Mouse (Mus musculus) macrophage (primary cell): ENCODE data around the gene Tmem9b. TPM values are rescaled to one million over a fixed set of nuclear protein-coding genes. Genes with fewer than 3 reads are reported as not detected.

Source experiments
- H3K27ac ChIP-seq: fragments of 350-480 bp; formaldehyde crosslinking; 2 replicates; pipeline ENCODE4 v1.9.0; 2021
- H3K36me3 ChIP-seq: fragments of 350-480 bp; formaldehyde crosslinking; 2 replicates; pipeline ENCODE4 v1.9.0; 2021; ENCODE audit errors: inconsistent target
- H3K4me3 ChIP-seq: fragments of 350-480 bp; formaldehyde crosslinking; 2 replicates; pipeline ENCODE4 v1.9.0; 2021; ENCODE audit errors: inconsistent target
- H3K79me2 ChIP-seq: fragments of 350-480 bp; formaldehyde crosslinking; 2 replicates; pipeline ENCODE4 v1.9.0; 2021; ENCODE audit errors: inconsistent target
- WGBS: methylation state at CpG from one replicate; pipeline ENCODE4 v1.1.7; 2026; ENCODE audit warnings: inconsistent platforms; ENCODE audit not compliant: missing documents; 5-methylcytosine and 5-hydroxymethylcytosine counted together
- polyA plus RNA-seq: library from polyadenylated mRNA; stranded (reverse); fragments of 250-400 nt; gene quantifications from 3 replicates; pipeline ENCODE4 v1.2.4, GENCODE M21; 2018; ENCODE audit warnings: inconsistent platforms

The Tmem9b gene
- polyA plus RNA-seq, 1 experiment from 2014 or later = 97.7 TPM

DNA sequence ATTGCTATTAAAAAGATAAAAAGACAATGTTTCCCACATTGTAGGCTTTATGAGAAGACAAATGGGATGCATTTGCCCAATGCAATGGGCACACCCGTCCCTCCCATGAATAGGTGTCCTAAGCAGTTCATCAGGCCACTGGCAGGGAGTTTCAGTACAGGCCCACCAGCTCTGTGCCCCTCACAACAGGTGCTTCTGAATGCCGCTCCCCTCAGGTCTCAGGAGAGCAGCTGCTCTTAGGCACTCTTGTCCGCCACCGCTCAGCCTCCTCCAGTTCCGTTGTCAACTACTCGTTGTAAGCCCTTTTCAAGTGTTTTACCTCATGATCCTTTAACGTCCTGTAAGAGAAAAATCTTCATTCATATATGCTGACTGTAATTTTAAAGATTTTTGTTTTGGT lies 40.5 kb downstream of the Tmem9b start:
- Histone ChIP-seq H3K36me3 (peaks cover 37% of the 10 kb centered on the region), H3K4me3 (no peak overlapping the region), H3K79me2 (no peaks in the 10 kb centered on the region), H3K27ac (no peak overlapping the region)
- WGBS = 92% methylated on average over 7 of the region's 7 CpGs

DNA sequence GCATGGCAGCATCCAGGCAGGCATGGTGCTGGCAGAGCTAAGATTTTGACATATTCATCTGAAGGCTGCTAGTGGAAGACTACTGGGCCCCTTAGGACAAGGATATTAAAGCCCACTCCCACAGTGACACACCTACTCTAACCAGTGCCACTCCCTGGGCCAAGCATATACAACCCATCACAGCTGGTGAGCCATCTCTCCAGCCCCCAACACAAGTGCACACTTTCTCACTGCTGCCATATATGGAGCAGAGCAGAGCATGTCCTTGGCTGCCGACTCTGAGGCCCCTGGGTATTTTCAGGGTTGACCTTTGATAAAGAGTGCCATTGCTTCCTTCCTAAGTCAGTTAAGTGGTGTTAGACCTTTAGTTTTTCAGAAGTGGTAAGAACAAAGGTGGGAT lies 42.6 kb downstream of the Tmem9b start:
- Histone ChIP-seq H3K27ac (no peak overlapping the region), H3K36me3 (peaks cover 37% of the 10 kb centered on the region), H3K79me2 (no peaks in the 10 kb centered on the region), H3K4me3 (no peak overlapping the region)
- 80% methylated on average over 1 of the region's 1 CpGs for WGBS

GRCm38 (mm10) chr7:109708961-109709382 lies 43.7 kb downstream of the Tmem9b start:
- H3K27ac ChIP-seq = no peak overlapping the region
- no peak overlapping the region for H3K4me3 ChIP-seq
- WGBS = 91% methylated on average over 3 of the region's 3 CpGs
- peaks cover 37% of the 10 kb centered on the region for H3K36me3 ChIP-seq
- H3K79me2 ChIP-seq = no peaks in the 10 kb centered on the region

DNA sequence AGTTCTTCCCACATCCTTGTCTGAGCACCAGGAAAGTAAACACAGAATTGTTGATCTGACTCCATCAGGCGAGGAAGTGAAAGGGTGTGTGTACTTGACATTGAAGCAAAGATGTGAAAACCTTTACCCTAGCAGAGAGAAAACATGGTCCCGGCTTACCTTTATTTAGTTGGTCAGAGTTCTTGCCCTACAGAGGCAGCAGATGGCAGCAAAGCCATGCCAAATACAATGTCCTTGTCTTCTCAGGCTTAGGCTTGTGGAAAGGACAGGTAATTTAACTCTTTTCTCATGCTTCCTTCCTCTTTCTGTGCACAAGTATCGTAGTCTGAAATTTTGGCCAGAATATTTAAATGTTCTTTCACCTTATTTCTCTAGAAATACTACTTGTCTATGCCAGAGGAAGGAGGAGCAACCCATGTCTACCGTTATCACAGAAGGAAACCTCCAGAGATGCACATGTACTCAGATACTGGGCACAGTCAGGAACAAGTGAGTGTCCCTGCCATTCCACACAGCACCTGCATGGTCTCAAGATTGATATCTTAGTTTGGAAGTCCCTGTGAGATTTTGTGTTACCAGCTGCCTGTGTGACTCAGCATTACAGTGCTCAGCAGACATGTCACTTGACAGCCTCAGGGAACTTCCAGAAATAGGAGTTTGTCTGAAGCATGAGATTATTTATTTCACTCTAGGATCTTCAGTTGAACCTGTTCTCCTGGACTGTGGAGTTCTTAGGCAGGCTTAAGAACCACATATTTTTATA lies 45.5 kb downstream of the Tmem9b start:
- H3K36me3 ChIP-seq = peaks cover 33% of the 10 kb centered on the region
- peak overlapping the region; percentile 72 for H3K27ac ChIP-seq
- 38% methylated on average over 4 of the region's 4 CpGs for WGBS
- H3K79me2 ChIP-seq = no peaks in the 10 kb centered on the region
- H3K4me3 ChIP-seq = no peak overlapping the region

DNA sequence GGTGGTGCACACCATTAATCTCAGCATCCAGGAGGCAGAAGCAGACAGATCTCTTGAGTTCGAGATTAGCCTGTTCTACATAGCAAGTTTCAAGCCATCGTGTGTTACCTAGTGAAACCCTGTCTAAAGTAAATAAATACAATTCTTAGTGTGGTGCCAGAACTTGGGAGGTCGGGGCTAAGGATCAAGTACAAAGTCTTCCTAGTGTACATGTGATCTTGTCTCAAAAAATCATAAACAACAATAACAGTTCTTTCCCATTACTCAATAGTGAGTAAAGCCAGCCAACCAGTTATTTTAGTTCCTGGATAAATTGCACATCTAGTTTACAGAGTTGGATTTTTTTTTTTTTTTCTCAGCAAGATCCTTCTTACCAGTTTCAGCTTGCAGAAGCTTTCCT lies 48.2 kb downstream of the Tmem9b start:
- 61% methylated on average over 3 of the region's 3 CpGs for WGBS
- H3K79me2 ChIP-seq = no peaks in the 10 kb centered on the region
- H3K27ac ChIP-seq = peak overlapping the region; percentile 33
- peak overlapping the region; percentile 72 for H3K4me3 ChIP-seq
- peaks cover 8% of the 10 kb centered on the region for H3K36me3 ChIP-seq

GRCm38 (mm10) chr7:109704016-109704377 lies 48.7 kb downstream of the Tmem9b start:
- Histone ChIP-seq H3K4me3 (peak overlapping the region; percentile 72), H3K79me2 (no peaks in the 10 kb centered on the region), H3K27ac (peak overlapping the region; percentile 33), H3K36me3 (peaks cover 3% of the 10 kb centered on the region)
- 4% methylated on average over 17 of the region's 17 CpGs for WGBS

GRCm38 (mm10) chr7:109703190-109704015 lies 49.3 kb downstream of the Tmem9b start, which contains the start of the genes St5 and Akip1:
Gene St5 (minus strand): TSS chr7:109703605.
Gene Akip1 (plus strand): TSS chr7:109703690.
- H3K36me3 ChIP-seq = no peaks in the 10 kb centered on the region
- H3K79me2 ChIP-seq = no peaks in the 10 kb centered on the region
- peak within 1 kb of the TSS; percentile 33 for H3K27ac ChIP-seq
- peak within 1 kb of the TSS; percentile 72 for H3K4me3 ChIP-seq
- 3% methylated on average over 59 of the region's 61 CpGs for WGBS

DNA sequence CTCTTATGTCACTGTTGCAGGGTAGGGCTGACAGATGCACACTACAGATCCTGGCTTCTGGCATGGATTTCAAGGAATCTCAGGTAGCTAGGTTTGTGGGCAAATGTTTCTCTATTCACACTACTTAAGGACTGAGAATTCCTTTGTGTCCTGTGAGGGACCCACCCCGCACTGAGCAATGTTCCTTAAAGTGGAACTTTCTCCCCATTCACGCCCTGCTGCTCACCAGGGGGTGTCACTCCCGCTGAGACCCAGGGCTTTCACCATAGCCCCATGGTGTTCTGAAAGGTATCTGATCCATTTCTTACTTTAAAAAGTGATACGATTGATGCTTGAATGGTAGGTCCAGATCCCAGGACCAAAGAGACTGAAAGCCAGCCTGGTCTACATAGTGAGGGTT lies 50.0 kb downstream of the Tmem9b start:
- WGBS = 70% methylated on average over 4 of the region's 4 CpGs
- no peak overlapping the region for H3K27ac ChIP-seq
- no peaks in the 10 kb centered on the region for H3K36me3 ChIP-seq
- no peaks in the 10 kb centered on the region for H3K79me2 ChIP-seq
- H3K4me3 ChIP-seq = no peak overlapping the region

DNA sequence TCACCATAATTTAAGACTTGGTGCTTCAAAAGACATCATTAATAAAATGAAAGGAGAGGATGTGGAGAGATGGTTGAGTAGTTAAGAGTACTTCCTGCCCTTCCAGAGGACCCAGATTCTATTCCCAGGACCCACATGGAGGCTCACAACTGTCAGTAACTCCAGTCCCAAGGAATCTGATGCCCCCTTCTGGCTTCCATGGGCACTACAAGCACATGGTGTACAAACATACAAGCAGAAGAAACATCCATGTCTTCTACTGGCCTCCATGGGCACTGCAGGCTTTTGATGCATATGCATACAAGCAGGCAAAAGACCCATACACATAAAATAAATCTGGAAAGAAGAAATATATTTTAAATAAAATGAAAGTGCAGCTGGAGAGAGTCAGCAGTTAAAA lies 52.5 kb downstream of the Tmem9b start:
- no peaks in the 10 kb centered on the region for H3K79me2 ChIP-seq
- no peak overlapping the region for H3K4me3 ChIP-seq
- no peak overlapping the region for H3K27ac ChIP-seq
- H3K36me3 ChIP-seq = no peaks in the 10 kb centered on the region

GRCm38 (mm10) chr7:109695339-109695726 lies 57.3 kb downstream of the Tmem9b start:
- Histone ChIP-seq H3K36me3 (no peaks in the 10 kb centered on the region), H3K27ac (no peak overlapping the region), H3K4me3 (no peak overlapping the region), H3K79me2 (no peaks in the 10 kb centered on the region)
- WGBS = 95% methylated on average over 10 of the region's 10 CpGs

DNA sequence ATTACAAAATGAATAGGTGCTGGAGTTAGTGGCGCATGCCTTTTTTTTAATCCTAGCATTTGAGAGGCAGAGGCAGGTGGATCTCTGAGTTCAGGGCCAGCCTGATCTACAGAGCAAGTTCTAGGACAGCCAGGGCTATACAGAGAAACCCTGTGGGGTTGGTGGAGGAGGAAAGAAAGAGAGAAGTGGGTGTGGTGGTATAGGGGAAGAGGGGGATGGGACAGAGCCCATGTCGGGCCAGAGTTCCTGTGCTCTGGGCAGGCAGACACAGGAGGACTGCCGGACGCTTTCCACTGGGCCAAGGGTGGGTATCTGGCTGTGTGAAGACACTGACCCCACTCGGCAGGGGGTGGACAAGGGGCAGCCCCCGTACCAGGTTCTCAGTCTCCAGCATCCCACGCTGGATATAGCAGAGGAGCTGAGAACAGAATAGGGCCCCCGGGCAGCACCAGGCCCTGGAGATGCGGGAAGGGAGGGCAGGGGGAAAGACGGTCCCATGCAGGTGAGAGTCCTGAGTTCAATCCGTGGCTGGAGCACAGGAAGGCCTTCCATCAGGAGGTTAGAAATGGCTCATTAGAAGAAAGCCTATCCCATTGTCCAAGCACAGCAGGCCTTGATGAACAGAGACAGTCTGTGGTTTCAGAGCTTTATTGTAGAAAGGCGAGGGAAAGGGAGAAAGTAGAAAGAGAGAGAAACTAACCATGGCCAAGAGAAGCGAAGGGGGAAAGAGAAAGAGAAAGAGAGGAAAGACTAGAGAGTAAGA lies 57.9 kb downstream of the Tmem9b start:
- WGBS = 86% methylated on average over 13 of the region's 13 CpGs
- H3K4me3 ChIP-seq = no peak overlapping the region

DNA sequence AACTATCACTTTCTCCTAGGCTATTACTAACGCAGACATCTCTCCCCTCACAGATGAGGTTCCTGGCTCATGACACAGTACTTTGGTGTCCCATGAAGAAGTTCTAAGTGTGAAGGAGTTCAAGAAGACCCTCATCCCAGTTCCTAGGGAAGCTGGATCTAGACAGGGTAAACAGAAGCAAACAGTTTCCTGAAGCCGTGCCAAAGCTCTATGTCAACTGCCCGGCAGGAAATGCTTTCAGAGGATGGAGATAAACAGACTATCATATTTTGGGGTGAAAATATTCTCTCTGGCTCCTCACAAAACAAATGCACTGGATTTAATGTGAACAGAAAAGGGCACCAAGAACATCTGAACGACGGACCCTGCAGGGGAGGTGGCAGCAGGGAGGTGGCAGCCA lies 61.7 kb downstream of the Tmem9b start:
- Histone ChIP-seq H3K27ac (no peak overlapping the region), H3K4me3 (no peak overlapping the region), H3K36me3 (no peaks in the 10 kb centered on the region), H3K79me2 (no peaks in the 10 kb centered on the region)
- WGBS = 83% methylated on average over 5 of the region's 5 CpGs

More for the DNA sequence above, 57.9 kb downstream of the Tmem9b start:
- Histone ChIP-seq H3K27ac (no peak overlapping the region), H3K79me2 (no peaks in the 10 kb centered on the region), H3K36me3 (no peaks in the 10 kb centered on the region)

- Histone ChIP-seq H3K79me2 (no peaks in the 10 kb centered on the region), H3K4me3 (no peak overlapping the region)
- WGBS = 87% methylated on average over 3 of the region's 3 CpGs
Observed at GRCm38 (mm10) chr7:109690101-109690500, 62.6 kb downstream of the Tmem9b start.

GRCm38 (mm10) chr7:109686585-109687128 lies 66.0 kb downstream of the Tmem9b start:
- WGBS = 82% methylated on average over 9 of the region's 9 CpGs
- H3K36me3 ChIP-seq = no peaks in the 10 kb centered on the region
- no peaks in the 10 kb centered on the region for H3K79me2 ChIP-seq
- no peak overlapping the region for H3K4me3 ChIP-seq
- H3K27ac ChIP-seq = no peak overlapping the region

More at GRCm38 (mm10) chr7:109690101-109690500, 62.6 kb downstream of the Tmem9b start:
- no peak overlapping the region for H3K27ac ChIP-seq
- H3K36me3 ChIP-seq = no peaks in the 10 kb centered on the region
